Mouse (Mus musculus) CH12.LX (cell line): ENCODE measurements around the gene Aplf. TPM values are rescaled to one million over a fixed set of nuclear protein-coding genes. Genes with fewer than 3 reads are reported as not detected.

ENCODE experiments used
- DNase-seq: peaks from one replicate; pipeline ENCODE4 v3.0.0-alpha.2; 2013; ENCODE audit errors: extremely low read depth
- H3K27ac ChIP-seq: 2 replicates; pipeline ENCODE4 v1.5.1; 2012; ENCODE audit warnings: low read depth, mild to moderate bottlenecking, control low read depth, moderate library complexity; ENCODE audit not compliant: insufficient read depth
- H3K27me3 ChIP-seq: replicated peaks from 2 replicates; pipeline ENCODE3; 2012; ENCODE audit warnings: inconsistent platforms
- H3K36me3 ChIP-seq, 2 experiments: replicated peaks in 1 of 2; 2 replicates each; pipeline versions ENCODE3 to v1.6.1; 2012; ENCODE audit warnings: inconsistent platforms in 1 of 2, low read length in 1 of 2, mild to moderate bottlenecking in 1 of 2, mixed read lengths in 1 of 2, moderate library complexity in 1 of 2; ENCODE audit not compliant: control insufficient read depth in 1 of 2, insufficient read depth in 1 of 2
- H3K4me1 ChIP-seq, 2 experiments: 2 replicates each; pipeline ENCODE4 v1.6.1; 2012; ENCODE audit warnings: inconsistent platforms in 1 of 2, moderate library complexity in 1 of 2; ENCODE audit not compliant: insufficient read depth in 2 of 2, control insufficient read depth in 1 of 2
- H3K4me2 ChIP-seq: 2 replicates; pipeline ENCODE4 v1.6.1; 2012; ENCODE audit warnings: low read depth, mild to moderate bottlenecking, control low read depth; ENCODE audit not compliant: poor library complexity, insufficient read depth, severe bottlenecking
- H3K4me3 ChIP-seq, 3 experiments: fragments of 150-350 bp in 1 of 3; sonication (generic) in 1 of 3; replicated peaks in 1 of 3; 2 replicates each; pipeline versions ENCODE3 to v1.5.1; 2011 to 2012; ENCODE audit warnings: low read depth in 2 of 3, low read length in 2 of 3, mild to moderate bottlenecking in 2 of 3, moderate library complexity in 2 of 3, control low read depth in 1 of 3, improper control_type of control experiment in 1 of 3, inconsistent platforms in 1 of 3, mixed read lengths in 1 of 3; ENCODE audit not compliant: poor library complexity in 1 of 3
- H3K79me2 ChIP-seq: replicated peaks from 2 replicates; pipeline ENCODE4 v1.6.1; 2012; ENCODE audit warnings: mild to moderate bottlenecking, moderate library complexity; ENCODE audit not compliant: control insufficient read depth, poor library complexity, insufficient read depth, severe bottlenecking; ENCODE audit errors: extremely low read depth
- H3K9ac ChIP-seq: 2 replicates; pipeline ENCODE4 v1.6.1; 2012; ENCODE audit warnings: low read depth, mild to moderate bottlenecking, control low read depth, moderate library complexity; ENCODE audit not compliant: insufficient read depth
- H3K9me3 ChIP-seq: replicated peaks from 2 replicates; pipeline ENCODE3; 2012; ENCODE audit warnings: low read length, inconsistent platforms, mixed read lengths
- BHLHE40 ChIP-seq: IDR thresholded peaks from 2 replicates; pipeline ENCODE4 v1.6.1; 2011; ENCODE audit warnings: mild to moderate bottlenecking, low read depth, low read length, improper control_type of control experiment
- CHD1 ChIP-seq: IDR thresholded peaks from 2 replicates; pipeline ENCODE4 v1.6.1; 2012; ENCODE audit warnings: low read depth, low read length, improper control_type of control experiment, inconsistent platforms
- CHD2 ChIP-seq: IDR thresholded peaks from 2 replicates; pipeline ENCODE4 v1.6.1; 2011; ENCODE audit warnings: low read length, improper control_type of control experiment
- CTCF ChIP-seq, 2 experiments: IDR thresholded peaks in 1 of 2; conservative IDR thresholded peaks in 1 of 2; 2 replicates each; pipeline ENCODE4 v1.5.1; 2011 to 2012; ENCODE audit warnings: low read depth in 2 of 2, low read length in 2 of 2, improper control_type of control experiment in 1 of 2, inconsistent platforms in 1 of 2, mild to moderate bottlenecking in 1 of 2, moderate library complexity in 1 of 2
- ELF1 ChIP-seq: IDR thresholded peaks from 2 replicates; pipeline ENCODE4 v1.6.1; 2014; ENCODE audit warnings: low read depth, mild to moderate bottlenecking, inconsistent platforms, low read length, improper control_type of control experiment
- EP300 ChIP-seq: IDR thresholded peaks from 2 replicates; pipeline ENCODE4 v1.6.1; 2011; ENCODE audit warnings: low read length, improper control_type of control experiment
- ETS1 ChIP-seq: conservative IDR thresholded peaks from 2 replicates; pipeline ENCODE4 v1.6.1; 2012; ENCODE audit warnings: low read depth, mild to moderate bottlenecking, inconsistent platforms, low read length, improper control_type of control experiment, moderate library complexity
- GABPA ChIP-seq: IDR thresholded peaks from 2 replicates; pipeline ENCODE4 v1.6.1; 2012; ENCODE audit warnings: low read depth, low read length, improper control_type of control experiment, inconsistent platforms; ENCODE audit not compliant: insufficient replicate concordance
- HCFC1 ChIP-seq: IDR thresholded peaks from 2 replicates; pipeline ENCODE4 v1.6.1; 2012; ENCODE audit warnings: low read depth, mild to moderate bottlenecking, inconsistent platforms, low read length, improper control_type of control experiment
- IRF4 ChIP-seq: IDR thresholded peaks from 2 replicates; pipeline ENCODE4 v1.6.1; 2014; ENCODE audit warnings: low read depth, mild to moderate bottlenecking, inconsistent platforms, low read length, improper control_type of control experiment
- JUND ChIP-seq: conservative IDR thresholded peaks from 2 replicates; pipeline ENCODE4 v1.6.1; 2011; ENCODE audit warnings: low read depth, low read length, improper control_type of control experiment
- MXI1 ChIP-seq: IDR thresholded peaks from 2 replicates; pipeline ENCODE4 v1.6.1; 2011; ENCODE audit warnings: mild to moderate bottlenecking, low read depth, low read length, improper control_type of control experiment
- MYC ChIP-seq: IDR thresholded peaks from 2 replicates; pipeline ENCODE4 v1.6.1; 2011; ENCODE audit warnings: low read depth, mild to moderate bottlenecking, improper control_type of control experiment, low read length
- NELFE ChIP-seq: IDR thresholded peaks from 2 replicates; pipeline ENCODE4 v1.6.1; 2011; ENCODE audit warnings: low read depth, low read length, improper control_type of control experiment
- POLR2A ChIP-seq: IDR thresholded peaks from 2 replicates; pipeline ENCODE4 v1.6.1; 2011; ENCODE audit warnings: low read depth, mild to moderate bottlenecking, improper control_type of control experiment, low read length
- RAD21 ChIP-seq: IDR thresholded peaks from 2 replicates; pipeline ENCODE4 v1.6.1; 2011; ENCODE audit warnings: low read depth, mild to moderate bottlenecking, low read length, improper control_type of control experiment, moderate library complexity
- RCOR1 ChIP-seq: conservative IDR thresholded peaks from 2 replicates; pipeline ENCODE4 v1.6.1; 2012; ENCODE audit warnings: low read depth, mild to moderate bottlenecking, inconsistent platforms, low read length, improper control_type of control experiment
- SIN3A ChIP-seq: IDR thresholded peaks from 2 replicates; pipeline ENCODE4 v1.6.1; 2012; ENCODE audit warnings: low read length, improper control_type of control experiment, inconsistent platforms
- TBP ChIP-seq: conservative IDR thresholded peaks from 2 replicates; pipeline ENCODE4 v1.6.1; 2011; ENCODE audit warnings: low read depth, low read length, improper control_type of control experiment
- UBTF ChIP-seq: IDR thresholded peaks from 2 replicates; pipeline ENCODE4 v1.6.1; 2012; ENCODE audit warnings: low read depth, mild to moderate bottlenecking, inconsistent platforms, low read length, improper control_type of control experiment, moderate library complexity
- USF1 ChIP-seq: IDR thresholded peaks from 2 replicates; pipeline ENCODE4 v1.6.1; 2014; ENCODE audit warnings: low read depth, mild to moderate bottlenecking, inconsistent platforms, low read length, improper control_type of control experiment
- ZC3H11A ChIP-seq: IDR thresholded peaks from 2 replicates; pipeline ENCODE4 v1.6.1; 2012; ENCODE audit warnings: low read depth, mild to moderate bottlenecking, inconsistent platforms, low read length, improper control_type of control experiment
- ZMIZ1 ChIP-seq: IDR thresholded peaks from 2 replicates; pipeline ENCODE4 v1.6.1; 2012; ENCODE audit warnings: low read depth, mild to moderate bottlenecking, inconsistent platforms, low read length, improper control_type of control experiment
- ZNF384 ChIP-seq: IDR thresholded peaks from 2 replicates; pipeline ENCODE4 v1.6.1; 2012; ENCODE audit warnings: low read depth, low read length, improper control_type of control experiment, inconsistent platforms
- dilution Hi-C: fragments of 300-500 bp; cut with MboI; formaldehyde crosslinking; loops from 2 replicates; pipeline ENCODE4 v1.14.3; 2020; ENCODE audit warnings: low sequenced_read_pairs; ENCODE audit not compliant: extremely low pct_unique_long_range_greater_than_20kb, extremely low pct_ligation_motif_present
- in situ Hi-C: fragments of 300-500 bp; cut with MboI; formaldehyde crosslinking; loops from 3 replicates; pipeline ENCODE4 v1.14.3; 2019; ENCODE audit warnings: low sequenced_read_pairs, low pct_ligation_motif_present, low pct_unique_long_range_greater_than_20kb, mixed read lengths
- polyA plus RNA-seq: library from polyadenylated mRNA; unstranded; fragments of >175 nt; gene quantifications from 2 replicates; pipeline ENCODE4 v1.2.1, GENCODE M21; 2012; ENCODE audit warnings: low read depth; ENCODE audit not compliant: insufficient read length
- total RNA-seq, 2 experiments: library from RNA; depleted of rRNA; stranded (reverse); fragments of 300-350 nt in 1 of 2; fragments of >200 nt in 1 of 2; gene quantifications; 2 replicates each; pipeline ENCODE4 v1.2.3; 2012 to 2014

Aplf gene
- total and polyA plus RNA-seq, 3 experiments, result 10.3 to 15.8 (median 11.1) TPM

- peaks cover 3 to 27% of the 10 kb centered on the region in 2 experiments for H3K36me3 ChIP-seq
- H3K27ac ChIP-seq, result no peak overlapping the region
- H3K27me3 ChIP-seq, result no peaks in the 10 kb centered on the region
- no peaks in the 10 kb centered on the region for H3K4me1 ChIP-seq
- H3K9ac ChIP-seq, result no peak overlapping the region
- dilution Hi-C loops (no loop called here), in situ Hi-C loops (loop anchor here (25.0 kb wide), 1 partner anchor 201 kb away; no protein-coding TSS in a partner anchor)
- H3K4me3 ChIP-seq, result no peak overlapping the region
- DNase-seq, result no peak
- no peak for TF ChIP-seq CHD2
- TF ChIP-seq SIN3A, result no peak
- no peak for TF ChIP-seq NELFE
- TF ChIP-seq USF1, result no peak
- no peak for TF ChIP-seq GABPA
- TF ChIP-seq ETS1, result no peak
- no peak for TF ChIP-seq ZC3H11A
- no peak for TF ChIP-seq POLR2A
- no peak for TF ChIP-seq EP300
- H3K4me2 ChIP-seq, result no peak overlapping the region
- no peaks in the 10 kb centered on the region for H3K79me2 ChIP-seq
- peaks cover 2% of the 10 kb centered on the region for H3K9me3 ChIP-seq
Observed at GRCm38 (mm10) chr6:87663445-87663844, 8.5 kb downstream of the Aplf start.

- in situ Hi-C loops, result loop anchor here (25.0 kb wide), 1 partner anchor 200 kb away; no protein-coding TSS in a partner anchor
- Histone ChIP-seq H3K36me3 (peaks cover 0 to 28% of the 10 kb centered on the region in 2 experiments), H3K4me2 (no peak overlapping the region), H3K9ac (no peak overlapping the region), H3K27me3 (no peaks in the 10 kb centered on the region), H3K79me2 (no peaks in the 10 kb centered on the region), H3K9me3 (peaks cover 2% of the 10 kb centered on the region), H3K27ac (no peak overlapping the region), H3K4me3 (no peak overlapping the region), H3K4me1 (no peaks in the 10 kb centered on the region)
- TF ChIP-seq TBP, result no peak
- TF ChIP-seq MYC, result no peak
- TF ChIP-seq ZMIZ1, result no peak
- no peak for TF ChIP-seq JUND
- TF ChIP-seq IRF4, result no peak
- no peak for TF ChIP-seq ETS1
- TF ChIP-seq HCFC1, result no peak
- no peak for TF ChIP-seq UBTF
- no peak for TF ChIP-seq EP300
- TF ChIP-seq MXI1, result no peak
- TF ChIP-seq RCOR1, result no peak
- no peak for TF ChIP-seq ELF1
- no peak for TF ChIP-seq ZNF384
- TF ChIP-seq CHD2, result no peak
- no peak for TF ChIP-seq ZC3H11A
- no peak for TF ChIP-seq CHD1
- no peak; the same call in none of the 2 replicates for TF ChIP-seq RAD21
- no peak for TF ChIP-seq BHLHE40
- TF ChIP-seq CTCF (conservative IDR thresholded peaks at IDR 0.05 in 1 of 2, IDR thresholded peaks at IDR 0.05 in 1 of 2; ENCODE audit: low read depth in 2 of 2, low read length in 2 of 2), result no peak
- dilution Hi-C loops, result no loop called here
- no peak for DNase-seq
Observed at GRCm38 (mm10) chr6:87662197-87662596, 9.8 kb downstream of the Aplf start.
